ENCODE assay signal across 8 mouse cellular contexts in the genomic region with DNA sequence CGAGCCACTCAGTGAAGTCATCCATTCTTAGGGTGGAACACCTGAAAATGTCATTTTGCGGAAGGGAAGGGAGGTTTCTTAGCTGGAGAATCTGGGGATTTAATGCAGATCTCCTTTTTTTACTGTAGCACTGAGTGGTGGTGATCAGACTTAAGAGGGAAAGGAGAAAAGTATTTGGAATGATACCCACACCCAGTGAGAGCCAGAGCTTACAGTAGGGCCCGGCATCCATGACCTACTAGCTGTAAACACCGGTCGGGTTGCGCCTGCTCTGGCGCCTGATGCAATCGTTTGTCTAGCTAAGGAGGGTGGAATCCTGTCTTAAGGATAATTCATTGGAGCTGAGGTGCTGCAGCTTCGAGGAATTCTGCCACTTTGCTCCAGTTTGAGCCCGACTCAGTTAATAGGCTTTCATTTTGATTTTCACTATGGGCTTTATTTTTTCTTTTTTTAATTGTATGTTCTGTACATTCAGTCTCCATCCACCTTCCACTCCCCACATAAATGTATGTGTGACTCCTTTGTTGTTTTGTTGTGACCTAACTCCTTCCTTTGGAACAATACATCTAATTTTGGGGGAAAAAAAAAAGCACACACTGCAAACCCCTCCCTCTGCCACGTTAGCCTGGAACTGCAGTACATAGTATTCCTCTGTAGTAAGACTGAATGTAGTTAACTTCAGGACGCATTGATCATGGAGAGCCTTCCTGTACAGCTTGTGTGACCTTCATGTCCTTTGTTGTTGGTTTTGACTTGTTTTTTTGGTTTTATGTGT. TPM values are rescaled to one million over a fixed set of nuclear protein-coding genes. Genes with fewer than 3 reads are reported as not detected.
DNase-seq lines count a peak whose midpoint lies in the region; ATAC-seq and TF ChIP-seq lines count a peak whose summit lies in the region.

No protein-coding gene starts in this region.

- DNase-seq in gastrocnemius, adult 2 months: peak; percentile 42
- DNase-seq in gastrocnemius, postnatal 25 days: no peak
- peak; percentile 46 to 57 for DNase-seq in cerebellum, postnatal 10 days
- peak; percentile 37 for DNase-seq in heart, postnatal 0 days (ENCODE audit: low spot score)
- peak; percentile 40 for DNase-seq in retina, postnatal 1 day
- DNase-seq in ovary, postnatal 10 days (ENCODE audit: low spot score): no peak

- ATAC-seq in heart, postnatal 0 days (ENCODE audit: insufficient read depth, low read depth): no peak
- ATAC-seq in liver, embryonic 16.5 days (ENCODE audit: low read depth): peak; percentile 66

- intact Hi-C loops in gastrocnemius, adult 2 months (cut with DNase I): loop anchor here (5.0 kb wide), 2 partner anchors 227 to 447 kb away; no protein-coding TSS in a partner anchor

- H3K9ac ChIP-seq in heart, postnatal 0 days (replicated peaks; ENCODE audit: low read depth, low read length): peak overlapping the region; percentile 80
- peak overlapping the region; percentile 98 for H3K9ac ChIP-seq in liver, embryonic 16.5 days (ENCODE audit: low read depth, low read length)

- H3K36me3 ChIP-seq in C2C12 (ENCODE audit: control insufficient read depth, insufficient read depth): peaks cover 9% of the 10 kb centered on the region
- H3K36me3 ChIP-seq in heart, postnatal 0 days (replicated peaks; ENCODE audit: control insufficient read depth, insufficient read depth, low read length): no peaks in the 10 kb centered on the region
- no peaks in the 10 kb centered on the region for H3K36me3 ChIP-seq in liver, embryonic 16.5 days (ENCODE audit: control insufficient read depth, insufficient read depth)

- no peak for TF ChIP-seq EP300 in heart, postnatal 0 days (IDR thresholded peaks at IDR 0.05; ENCODE audit: low read depth)

- TF ChIP-seq CTCF in gastrocnemius, adult 2 months (IDR thresholded peaks at IDR 0.05): no peak
- TF ChIP-seq CTCF in C2C12 (IDR thresholded peaks at IDR 0.05; ENCODE audit: control insufficient read depth, insufficient read depth, insufficient read length): no peak
- no peak for TF ChIP-seq CTCF in heart, postnatal 0 days (IDR thresholded peaks at IDR 0.05; ENCODE audit: low read depth)

- WGBS in heart, postnatal 0 days: 2% methylated on average over 12 of the region's 12 CpGs
- WGBS in liver, embryonic 16.5 days (ENCODE audit: insufficient replicate concordance): under 1% methylated on average over 12 of the region's 12 CpGs

- H3K9me3 ChIP-seq in heart, postnatal 0 days (replicated peaks; ENCODE audit: control insufficient read depth, low read length): no peaks in the 10 kb centered on the region
- no peaks in the 10 kb centered on the region for H3K9me3 ChIP-seq in liver, embryonic 16.5 days (replicated peaks; ENCODE audit: control insufficient read depth, low read length)

- peak overlapping the region; percentile 88 for H3ac ChIP-seq in C2C12 (ENCODE audit: control insufficient read depth, insufficient read length, low read depth)

- peak overlapping the region; percentile 71 for H3K4me2 ChIP-seq in heart, postnatal 0 days (ENCODE audit: low read depth, low read length)
- peak overlapping the region; percentile 70 for H3K4me2 ChIP-seq in liver, embryonic 16.5 days (ENCODE audit: low read depth, low read length)

- H3K27me3 ChIP-seq in C2C12 (ENCODE audit: control insufficient read depth, insufficient read depth, insufficient read length): no peaks in the 10 kb centered on the region
- H3K27me3 ChIP-seq in heart, postnatal 0 days (ENCODE audit: control insufficient read depth, insufficient read depth, low read length): no peaks in the 10 kb centered on the region
- H3K27me3 ChIP-seq in liver, embryonic 16.5 days (ENCODE audit: control insufficient read depth, insufficient read depth, low read depth, low read length): no peaks in the 10 kb centered on the region

- H3K79me2 ChIP-seq in C2C12 (ENCODE audit: control insufficient read depth, insufficient read depth): peaks cover 61% of the 10 kb centered on the region

- peak overlapping the region; percentile 99 for H3K4me3 ChIP-seq in gastrocnemius, adult 2 months
- H3K4me3 ChIP-seq in C2C12 (ENCODE audit: insufficient read depth, poor library complexity, severe bottlenecking): peak overlapping the region; percentile 83
- H3K4me3 ChIP-seq in heart, postnatal 0 days (ENCODE audit: low read depth, low read length): peak overlapping the region; percentile 86
- peak overlapping the region; percentile 92 for H3K4me3 ChIP-seq in liver, embryonic 16.5 days (ENCODE audit: low read depth, low read length)

- H3K4me1 ChIP-seq in heart, postnatal 0 days (ENCODE audit: control insufficient read depth, insufficient read depth): peaks cover 2% of the 10 kb centered on the region; the same call in 1 of the 2 replicates
- H3K4me1 ChIP-seq in liver, embryonic 16.5 days (ENCODE audit: control insufficient read depth, low read depth, low read length): peaks cover 10% of the 10 kb centered on the region

- H3K27ac ChIP-seq in gastrocnemius, adult 2 months: peak overlapping the region; percentile 97
- H3K27ac ChIP-seq in heart, postnatal 0 days (ENCODE audit: low read depth): peak overlapping the region; percentile 86
- peak overlapping the region; percentile 95 for H3K27ac ChIP-seq in liver, embryonic 16.5 days (ENCODE audit: low read length)

- H3K79me3 ChIP-seq in C2C12 (ENCODE audit: low read depth): peaks cover 58% of the 10 kb centered on the region

TF ChIP-seq in C2C12, 6 proteins besides CTCF, POLR2A, EP300 and RAD21:
- peak; percentile 58 for TF ChIP-seq CEBPB (IDR thresholded peaks at IDR 0.05; ENCODE audit: low read depth)
- no peak for TF ChIP-seq MYOD1 (IDR thresholded peaks at IDR 0.05; ENCODE audit: control insufficient read depth, insufficient read length, low read depth)
- peak; percentile 36 for TF ChIP-seq MAX (IDR thresholded peaks at IDR 0.05)
- no peak for TF ChIP-seq USF1 (IDR thresholded peaks at IDR 0.05; ENCODE audit: low read depth)
- TF ChIP-seq MYOG (IDR thresholded peaks at IDR 0.05; ENCODE audit: control insufficient read depth, extremely low read depth, insufficient read length): no peak
- TF ChIP-seq FOSL1 (IDR thresholded peaks at IDR 0.05; ENCODE audit: insufficient read depth, low read length, poor library complexity, severe bottlenecking): no peak

RNA-seq across cellular contexts. Expression of gene Gars, which starts 1.1 kb away (rescaled TPM):
- 10 to 100 TPM; 60.2 to 61.6 TPM for total RNA-seq in gastrocnemius, adult 2 months (2021)
- 10 to 100 TPM; 48.4 to 51.5 TPM for total RNA-seq in gastrocnemius, postnatal 25 days (2021)
- 204 TPM for polyA plus RNA-seq in C2C12 (2012; fragmentation: generic; extraction: Trizol)
- total RNA-seq in heart, postnatal 0 days (2014; rRNA removed; ENCODE audit: low replicate concordance): 81.5 and 103 TPM in 2 replicates
- polyA plus RNA-seq in heart, postnatal 0 days (2015; fragmentation: Nextera tagmentation; extraction: Ambion mirVana): 98.7 and 105 TPM in 2 replicates
- polyA plus RNA-seq in liver, embryonic 16.5 days (2015; fragmentation: Nextera tagmentation; extraction: Ambion mirVana): 90.2 and 102 TPM in 2 replicates

RNA-seq across cellular contexts. Expression of gene Ggct, which starts 46.1 kb away (rescaled TPM):
- 10 to 100 TPM in 1 of 2 experiments, 1 to 10 TPM in 1; 9.6 to 11.0 TPM for total RNA-seq in gastrocnemius, adult 2 months (2021)
- total RNA-seq in gastrocnemius, postnatal 25 days (2021): 1 to 10 TPM; 7.4 to 8.8 TPM
- 5.7 TPM for polyA plus RNA-seq in C2C12 (2012; fragmentation: generic; extraction: Trizol)
- 0.08 and 0.11 TPM in 2 replicates for total RNA-seq in heart, postnatal 0 days (2014; rRNA removed; ENCODE audit: low replicate concordance)
- 6.4 and 7.0 TPM in 2 replicates for polyA plus RNA-seq in heart, postnatal 0 days (2015; fragmentation: Nextera tagmentation; extraction: Ambion mirVana)
- 2.9 and 3.0 TPM in 2 replicates for polyA plus RNA-seq in liver, embryonic 16.5 days (2015; fragmentation: Nextera tagmentation; extraction: Ambion mirVana)

Comparison
In these comparisons a context has a peak if more than half of its experiments do, and no peak if none do; other contexts are left out.
1. DNase-seq: peak in gastrocnemius, adult 2 months (single experiment), cerebellum, postnatal 10 days (2 of 2), heart, postnatal 0 days (single experiment) and retina, postnatal 1 day (single experiment); none in gastrocnemius, postnatal 25 days (single experiment) and ovary, postnatal 10 days (single experiment).
2. Peak in every context shown above with its lines, with median percentiles within 50 percentile points of each other: H3K27ac ChIP-seq and H3K4me3 ChIP-seq.